Mouse (Mus musculus): ENCODE data around the gene Naaa.

- no peak for TF ChIP-seq CTCF (conservative IDR thresholded peaks at IDR 0.05 in 1 of 2, IDR thresholded peaks at IDR 0.05 in 1 of 2; ENCODE audit: low read depth in 2 of 2, low read length in 2 of 2)
- no peak for TF ChIP-seq SMC3 (IDR thresholded peaks at IDR 0.05; ENCODE audit: low read depth, low read length)
- TF ChIP-seq CHD1 (IDR thresholded peaks at IDR 0.05; ENCODE audit: low read depth, low read length) = no peak
- TF ChIP-seq POLR2A (IDR thresholded peaks at IDR 0.05; ENCODE audit: low read depth, low read length) = no peak
Observed at GRCm38 (mm10) chr5:92218915-92219793, 58.8 kb downstream of the Naaa start.

Data from CH12.LX (cell line).